Mouse (Mus musculus) bone marrow, adult 2 months (tissue): ENCODE measurements at regions not wholly inside any gene's neighbourhood (a gene's known extent, or its start where the extent isn't known, plus 50 kb on each side); places are given as distances from the start of the nearest gene placed in this dataset.

Source experiments
- CTCF ChIP-seq: fragments of 200-500 bp; IDR thresholded peaks from 2 replicates; pipeline ENCODE4 v1.5.1; 2011; ENCODE audit warnings: low read length, control low read depth; ENCODE audit not compliant: control insufficient read depth, insufficient read depth
- POLR2A ChIP-seq: fragments of 200-500 bp; IDR thresholded peaks from 2 replicates; pipeline ENCODE4 v1.6.1; 2011; ENCODE audit warnings: low read depth, mild to moderate bottlenecking, control low read depth, low read length, borderline replicate concordance; ENCODE audit not compliant: control insufficient read depth

GRCm38 (mm10) chr19:44626261-44626660, 63.6 kb downstream of the Hif1an start:
- TF ChIP-seq POLR2A (no peak), CTCF (no peak)
